Mouse (Mus musculus): ENCODE measurements around the gene Lpin2. TPM values are rescaled to one million over a fixed set of nuclear protein-coding genes. Genes with fewer than 3 reads are reported as not detected.
A peak's percentile ranks its signal among the peaks of the same experiment; 100 is the strongest.

The Lpin2 gene
- polyA plus RNA-seq, 1 experiment from 2014 or later, result 30.8 TPM

GRCm38 (mm10) chr17:71144322-71145116 is 37.8 kb upstream of the Lpin2 start:
- no peak for ATAC-seq (ENCODE audit: low read depth)
- 81% methylated on average over 19 of the region's 19 CpGs for WGBS

GRCm38 (mm10) chr17:71145248-71145961 is 37.0 kb upstream of the Lpin2 start:
- ATAC-seq (ENCODE audit: low read depth), result no peak
- no peaks in the 10 kb centered on the region for H3K9me3 ChIP-seq (ENCODE audit: control insufficient read depth, low read length)
- 83% methylated on average over 1 of the region's 1 CpGs for WGBS

More at GRCm38 (mm10) chr17:71144322-71145116, 37.8 kb upstream of the Lpin2 start:
- Histone ChIP-seq H3K4me2 (ENCODE audit: low read depth, low read length) (no peak overlapping the region), H3K27me3 (ENCODE audit: control insufficient read depth, insufficient read depth, low read depth, low read length) (no peaks in the 10 kb centered on the region), H3K9me3 (ENCODE audit: control insufficient read depth, low read length) (no peaks in the 10 kb centered on the region), H3K27ac (ENCODE audit: low read length) (no peak overlapping the region), H3K9ac (ENCODE audit: low read length) (no peak overlapping the region), H3K4me3 (ENCODE audit: low read length) (no peak overlapping the region), H3K36me3 (ENCODE audit: control insufficient read depth, insufficient read depth, low read length) (no peaks in the 10 kb centered on the region), H3K4me1 (replicated peaks; ENCODE audit: control insufficient read depth, insufficient read depth, low read length) (no peaks in the 10 kb centered on the region)

GRCm38 (mm10) chr17:71153356-71153755 is 29.0 kb upstream of the Lpin2 start:
- no peaks in the 10 kb centered on the region for H3K27me3 ChIP-seq (ENCODE audit: control insufficient read depth, insufficient read depth, low read depth, low read length)
- H3K4me3 ChIP-seq (ENCODE audit: low read length), result no peak overlapping the region
- no peak overlapping the region for H3K4me2 ChIP-seq (ENCODE audit: low read depth, low read length)
- no peaks in the 10 kb centered on the region for H3K36me3 ChIP-seq (ENCODE audit: control insufficient read depth, insufficient read depth, low read length)
- ATAC-seq (ENCODE audit: low read depth), result no peak
- 0 out of 2 replicates have a peak, but pooled peaks cover 5% of the 10 kb centered on the region for H3K4me1 ChIP-seq (replicated peaks; ENCODE audit: control insufficient read depth, insufficient read depth, low read length)
- WGBS, result 41% methylated on average over 4 of the region's 4 CpGs
- no peaks in the 10 kb centered on the region for H3K9me3 ChIP-seq (ENCODE audit: control insufficient read depth, low read length)
- no peak overlapping the region for H3K9ac ChIP-seq (ENCODE audit: low read length)
- no peak overlapping the region for H3K27ac ChIP-seq (ENCODE audit: low read length)

More at GRCm38 (mm10) chr17:71145248-71145961, 37.0 kb upstream of the Lpin2 start:
- Histone ChIP-seq H3K36me3 (ENCODE audit: control insufficient read depth, insufficient read depth, low read length) (no peaks in the 10 kb centered on the region), H3K4me1 (replicated peaks; ENCODE audit: control insufficient read depth, insufficient read depth, low read length) (no peaks in the 10 kb centered on the region), H3K27me3 (ENCODE audit: control insufficient read depth, insufficient read depth, low read depth, low read length) (no peaks in the 10 kb centered on the region), H3K4me3 (ENCODE audit: low read length) (no peak overlapping the region), H3K4me2 (ENCODE audit: low read depth, low read length) (no peak overlapping the region), H3K27ac (ENCODE audit: low read length) (no peak overlapping the region), H3K9ac (ENCODE audit: low read length) (no peak overlapping the region)

- 52% methylated on average over 1 of the region's 1 CpGs for WGBS
- Histone ChIP-seq H3K27me3 (ENCODE audit: control insufficient read depth, insufficient read depth, low read depth, low read length) (no peaks in the 10 kb centered on the region), H3K9me3 (ENCODE audit: control insufficient read depth, low read length) (no peaks in the 10 kb centered on the region), H3K9ac (ENCODE audit: low read length) (no peak overlapping the region), H3K4me2 (ENCODE audit: low read depth, low read length) (no peak overlapping the region), H3K4me1 (replicated peaks; ENCODE audit: control insufficient read depth, insufficient read depth, low read length) (peaks cover 11% of the 10 kb centered on the region), H3K27ac (ENCODE audit: low read length) (no peak overlapping the region), H3K4me3 (ENCODE audit: low read length) (no peak overlapping the region), H3K36me3 (ENCODE audit: control insufficient read depth, insufficient read depth, low read length) (no peaks in the 10 kb centered on the region)
- no peak for ATAC-seq (ENCODE audit: low read depth)
These were observed 27.1 kb upstream of the Lpin2 start for GRCm38 (mm10) chr17:71155271-71155670.

- H3K9ac ChIP-seq (ENCODE audit: low read length), result no peak overlapping the region
- no peak overlapping the region for H3K4me2 ChIP-seq (ENCODE audit: low read depth, low read length)
- 15% methylated on average over 4 of the region's 4 CpGs for WGBS
- H3K27me3 ChIP-seq (ENCODE audit: control insufficient read depth, insufficient read depth, low read depth, low read length), result no peaks in the 10 kb centered on the region
- peaks cover 12% of the 10 kb centered on the region for H3K4me1 ChIP-seq (replicated peaks; ENCODE audit: control insufficient read depth, insufficient read depth, low read length)
- no peak overlapping the region for H3K4me3 ChIP-seq (ENCODE audit: low read length)
- ATAC-seq (ENCODE audit: low read depth), result peak; percentile 97
- peak overlapping the region; percentile 85 for H3K27ac ChIP-seq (ENCODE audit: low read length)
- H3K9me3 ChIP-seq (ENCODE audit: control insufficient read depth, low read length), result no peaks in the 10 kb centered on the region
- H3K36me3 ChIP-seq (ENCODE audit: control insufficient read depth, insufficient read depth, low read length), result no peaks in the 10 kb centered on the region
These were observed 23.2 kb upstream of the Lpin2 start for GRCm38 (mm10) chr17:71159152-71159567.

GRCm38 (mm10) chr17:71159720-71160119 is 22.6 kb upstream of the Lpin2 start:
- Histone ChIP-seq H3K4me2 (ENCODE audit: low read depth, low read length) (no peak overlapping the region), H3K4me3 (ENCODE audit: low read length) (no peak overlapping the region), H3K9ac (ENCODE audit: low read length) (no peak overlapping the region), H3K9me3 (ENCODE audit: control insufficient read depth, low read length) (no peaks in the 10 kb centered on the region), H3K4me1 (replicated peaks; ENCODE audit: control insufficient read depth, insufficient read depth, low read length) (peaks cover 12% of the 10 kb centered on the region), H3K27ac (ENCODE audit: low read length) (peak overlapping the region; percentile 85), H3K36me3 (ENCODE audit: control insufficient read depth, insufficient read depth, low read length) (no peaks in the 10 kb centered on the region), H3K27me3 (ENCODE audit: control insufficient read depth, insufficient read depth, low read depth, low read length) (no peaks in the 10 kb centered on the region)
- 43% methylated on average over 8 of the region's 8 CpGs for WGBS
- peak; percentile 13 for ATAC-seq (ENCODE audit: low read depth)

GRCm38 (mm10) chr17:71160244-71160995 is 21.9 kb upstream of the Lpin2 start:
- H3K4me3 ChIP-seq (ENCODE audit: low read length), result no peak overlapping the region
- WGBS, result 82% methylated on average over 8 of the region's 8 CpGs
- H3K27me3 ChIP-seq (ENCODE audit: control insufficient read depth, insufficient read depth, low read depth, low read length), result no peaks in the 10 kb centered on the region
- H3K9me3 ChIP-seq (ENCODE audit: control insufficient read depth, low read length), result no peaks in the 10 kb centered on the region
- peaks cover 12% of the 10 kb centered on the region for H3K4me1 ChIP-seq (replicated peaks; ENCODE audit: control insufficient read depth, insufficient read depth, low read length)
- H3K4me2 ChIP-seq (ENCODE audit: low read depth, low read length), result no peak overlapping the region
- no peaks in the 10 kb centered on the region for H3K36me3 ChIP-seq (ENCODE audit: control insufficient read depth, insufficient read depth, low read length)
- peak overlapping the region; percentile 85 for H3K27ac ChIP-seq (ENCODE audit: low read length)
- H3K9ac ChIP-seq (ENCODE audit: low read length), result no peak overlapping the region
- ATAC-seq (ENCODE audit: low read depth), result no peak

GRCm38 (mm10) chr17:71164991-71165390 is 17.4 kb upstream of the Lpin2 start:
- H3K4me2 ChIP-seq (ENCODE audit: low read depth, low read length), result no peak overlapping the region
- no peaks in the 10 kb centered on the region for H3K36me3 ChIP-seq (ENCODE audit: control insufficient read depth, insufficient read depth, low read length)
- no peak overlapping the region for H3K4me3 ChIP-seq (ENCODE audit: low read length)
- no peak overlapping the region for H3K27ac ChIP-seq (ENCODE audit: low read length)
- no peak for ATAC-seq (ENCODE audit: low read depth)
- no peak overlapping the region for H3K9ac ChIP-seq (ENCODE audit: low read length)
- no peaks in the 10 kb centered on the region for H3K9me3 ChIP-seq (ENCODE audit: control insufficient read depth, low read length)
- 60% methylated on average over 6 of the region's 6 CpGs for WGBS
- H3K4me1 ChIP-seq (replicated peaks; ENCODE audit: control insufficient read depth, insufficient read depth, low read length), result peaks cover 11% of the 10 kb centered on the region
- H3K27me3 ChIP-seq (ENCODE audit: control insufficient read depth, insufficient read depth, low read depth, low read length), result no peaks in the 10 kb centered on the region

All from lung, embryonic 16.5 days (tissue).